Mouse (Mus musculus): ENCODE data around the gene Spata17.

Gene Spata17

GRCm38 (mm10) chr1:187215181-187216116 lies at the start of gene Spata17, which contains the start of gene Gpatch2:
TSS of gene Spata17 (minus strand) at chr1:187215465.
TSS of gene Gpatch2 (plus strand) at chr1:187215508.
- DNase-seq: peak; percentile 73

- no peak for DNase-seq
These were observed 43.5 kb upstream of the Spata17 start for GRCm38 (mm10) chr1:187258756-187259155.

GRCm38 (mm10) chr1:187250741-187251262 lies 35.5 kb upstream of the Spata17 start:
- DNase-seq: no peak

GRCm38 (mm10) chr1:187244734-187245133 lies 29.5 kb upstream of the Spata17 start:
- DNase-seq: no peak

GRCm38 (mm10) chr1:187241329-187241728 lies 26.1 kb upstream of the Spata17 start:
- DNase-seq: no peak

- DNase-seq: no peak
These were observed 25.0 kb upstream of the Spata17 start for GRCm38 (mm10) chr1:187240304-187240703.

- DNase-seq: no peak
These were observed 22.8 kb upstream of the Spata17 start for GRCm38 (mm10) chr1:187238061-187238460.

GRCm38 (mm10) chr1:187236296-187236695 lies 21.0 kb upstream of the Spata17 start:
- no peak for DNase-seq

- no peak for DNase-seq
These were observed 19.9 kb upstream of the Spata17 start for GRCm38 (mm10) chr1:187235161-187235560.

GRCm38 (mm10) chr1:187232996-187233615 lies 17.8 kb upstream of the Spata17 start:
- peak; percentile 40 for DNase-seq

GRCm38 (mm10) chr1:187232196-187232955 lies 17.1 kb upstream of the Spata17 start:
- DNase-seq: no peak

- no peak for DNase-seq
These were observed 15.0 kb upstream of the Spata17 start for GRCm38 (mm10) chr1:187230255-187230654.

GRCm38 (mm10) chr1:187228414-187229146 lies 13.3 kb upstream of the Spata17 start:
- no peak for DNase-seq

- DNase-seq: no peak
These were observed 11.2 kb upstream of the Spata17 start for GRCm38 (mm10) chr1:187226328-187227025.

GRCm38 (mm10) chr1:187220756-187221155 lies 5.5 kb upstream of the Spata17 start:
- no peak for DNase-seq

GRCm38 (mm10) chr1:187216620-187217410 lies 1.6 kb upstream of the Spata17 start:
- no peak for DNase-seq

- DNase-seq: no peak
These were observed 4.5 kb downstream of the Spata17 start for GRCm38 (mm10) chr1:187210736-187211135.

GRCm38 (mm10) chr1:187209496-187209895 lies 5.8 kb downstream of the Spata17 start:
- no peak for DNase-seq

GRCm38 (mm10) chr1:187205506-187205905 lies 9.8 kb downstream of the Spata17 start:
- no peak for DNase-seq

GRCm38 (mm10) chr1:187178546-187178945 lies 36.7 kb downstream of the Spata17 start:
- no peak for DNase-seq

GRCm38 (mm10) chr1:187175991-187176390 lies 39.3 kb downstream of the Spata17 start:
- DNase-seq: no peak

Measured in cerebellum, adult 8-10 months (tissue).